Mouse (Mus musculus): Measurements from ENCODE around the gene Uncx.

Gene Uncx

DNA sequence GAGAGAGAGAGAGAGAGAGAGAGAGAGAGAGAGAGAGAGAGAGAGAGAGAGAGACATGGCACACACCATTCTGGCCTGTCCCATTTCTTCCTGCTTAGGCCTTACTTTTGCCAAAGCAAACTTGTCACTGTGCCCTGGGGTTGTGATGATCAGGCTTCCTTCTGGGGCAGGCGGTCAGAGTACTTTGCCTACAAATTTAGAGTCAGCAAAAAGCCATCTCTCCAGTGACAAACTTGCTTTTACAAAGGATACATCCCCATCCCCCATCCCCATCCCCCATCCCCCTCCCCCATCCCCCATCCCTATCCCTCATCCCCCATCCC, 1.3 kb upstream of the Uncx start:
- no peak for DNase-seq (ENCODE audit: extremely low read depth, low read depth, low spot score)

DNA sequence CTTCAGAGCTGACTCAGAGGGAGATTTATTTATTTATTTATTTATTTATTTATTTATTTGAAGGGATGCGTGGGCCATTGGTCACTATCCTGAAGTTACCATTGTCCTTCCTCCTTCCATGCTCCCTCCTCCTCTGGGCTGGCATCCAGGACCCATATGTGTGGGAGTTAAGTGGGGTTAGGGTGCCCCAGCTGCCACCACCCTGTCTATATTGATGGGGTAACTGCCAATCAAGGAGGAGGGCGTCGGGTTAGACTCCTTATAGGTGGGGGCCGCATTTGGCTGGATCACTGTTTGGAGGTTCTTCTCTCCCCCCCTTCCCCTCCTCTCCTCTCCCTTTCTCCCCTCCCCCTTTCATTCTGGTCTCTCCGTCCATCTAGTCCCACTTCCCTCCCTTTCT, 738 bp upstream of the Uncx start:
- DNase-seq (ENCODE audit: extremely low read depth, low read depth, low spot score) = no peak

DNA sequence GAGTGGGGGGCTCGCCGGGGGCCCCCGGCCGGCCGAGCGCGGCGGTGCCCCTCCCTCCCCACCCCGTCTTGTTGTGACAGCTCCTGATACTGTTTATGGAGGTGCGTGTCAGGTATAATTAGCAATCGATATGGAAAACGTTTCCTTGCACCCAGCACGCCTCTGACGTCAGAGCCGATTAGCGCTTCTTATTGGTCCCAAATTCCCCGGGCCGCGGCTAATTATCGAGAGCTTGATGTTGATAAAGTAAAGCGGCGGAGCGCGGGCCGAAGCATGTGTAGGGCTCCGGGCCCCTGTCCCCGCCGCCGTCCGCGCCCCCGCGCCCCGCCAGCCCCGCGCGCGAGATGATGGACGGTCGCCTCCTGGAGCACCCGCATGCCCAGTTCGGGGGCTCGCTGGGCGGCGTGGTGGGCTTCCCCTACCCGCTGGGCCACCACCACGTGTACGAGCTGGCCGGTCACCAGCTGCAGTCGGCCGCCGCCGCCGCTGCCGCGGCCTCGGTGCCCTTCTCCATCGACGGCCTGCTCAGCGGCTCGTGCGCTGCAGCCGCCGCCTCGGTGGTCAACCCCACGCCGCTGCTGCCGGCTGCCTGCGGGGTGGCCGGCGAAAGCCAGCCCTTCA, 466 bp downstream of the Uncx start:
- no peak for DNase-seq (ENCODE audit: extremely low read depth, low read depth, low spot score)

DNA sequence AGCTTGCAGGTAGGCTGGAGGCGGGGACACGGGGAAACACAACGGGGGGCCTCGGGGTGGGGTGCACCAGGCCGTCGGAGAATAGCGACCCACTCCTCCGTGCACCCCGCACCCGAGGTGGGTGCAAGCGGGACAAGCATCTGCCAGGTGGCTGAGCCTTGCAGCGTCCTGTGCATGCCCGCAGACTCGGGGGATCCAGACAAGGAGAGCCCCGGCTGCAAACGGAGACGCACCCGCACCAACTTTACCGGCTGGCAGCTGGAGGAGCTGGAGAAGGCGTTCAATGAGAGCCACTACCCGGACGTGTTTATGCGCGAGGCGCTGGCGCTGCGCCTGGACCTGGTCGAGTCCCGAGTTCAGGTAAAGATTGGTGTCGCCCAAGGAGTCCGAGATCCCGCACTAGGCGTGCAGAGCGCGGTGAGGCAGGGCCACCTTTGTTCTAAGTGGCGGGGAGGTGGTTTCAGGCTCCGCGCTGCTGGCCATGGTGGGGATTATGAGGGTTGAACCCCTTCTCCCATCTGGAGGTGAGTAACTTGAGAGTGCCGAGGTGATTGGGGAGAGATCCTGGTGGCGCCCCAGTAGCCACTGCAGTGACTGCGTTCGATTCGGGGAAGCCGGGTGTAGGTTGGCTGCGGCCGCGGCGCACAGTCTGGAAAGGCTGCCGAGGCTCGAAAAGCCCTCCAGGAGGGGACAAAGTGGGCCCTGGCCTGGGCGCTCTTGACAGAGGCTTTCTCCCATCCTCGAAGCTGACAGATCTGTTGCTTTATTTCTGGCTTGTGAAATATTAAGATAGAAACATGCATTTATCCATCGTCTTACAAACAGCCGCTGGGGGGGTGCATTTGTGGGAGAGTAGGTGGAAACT, 1.2 kb downstream of the Uncx start:
- no peak for DNase-seq (ENCODE audit: extremely low read depth, low read depth, low spot score)

DNA sequence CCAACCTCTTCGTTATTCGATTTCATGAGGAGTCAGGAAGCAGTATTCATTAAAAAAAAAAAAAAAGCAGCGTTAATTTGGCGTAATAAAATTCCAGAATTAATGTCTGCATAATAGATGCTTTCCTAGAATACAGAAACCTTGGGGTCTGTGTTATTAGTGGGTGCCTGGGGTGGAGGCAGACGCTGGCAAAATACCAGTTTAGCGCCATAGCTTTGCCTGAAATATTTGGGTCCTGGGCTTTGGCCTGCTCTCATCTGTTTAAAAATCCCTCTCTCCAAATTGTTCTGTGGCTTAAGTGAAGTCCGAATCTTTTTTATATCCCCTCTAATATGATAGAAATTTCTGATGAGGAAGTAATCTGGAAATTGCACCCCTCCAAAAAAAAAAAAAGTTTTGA, 1.9 kb downstream of the Uncx start:
- no peak for DNase-seq (ENCODE audit: extremely low read depth, low read depth, low spot score)

DNA sequence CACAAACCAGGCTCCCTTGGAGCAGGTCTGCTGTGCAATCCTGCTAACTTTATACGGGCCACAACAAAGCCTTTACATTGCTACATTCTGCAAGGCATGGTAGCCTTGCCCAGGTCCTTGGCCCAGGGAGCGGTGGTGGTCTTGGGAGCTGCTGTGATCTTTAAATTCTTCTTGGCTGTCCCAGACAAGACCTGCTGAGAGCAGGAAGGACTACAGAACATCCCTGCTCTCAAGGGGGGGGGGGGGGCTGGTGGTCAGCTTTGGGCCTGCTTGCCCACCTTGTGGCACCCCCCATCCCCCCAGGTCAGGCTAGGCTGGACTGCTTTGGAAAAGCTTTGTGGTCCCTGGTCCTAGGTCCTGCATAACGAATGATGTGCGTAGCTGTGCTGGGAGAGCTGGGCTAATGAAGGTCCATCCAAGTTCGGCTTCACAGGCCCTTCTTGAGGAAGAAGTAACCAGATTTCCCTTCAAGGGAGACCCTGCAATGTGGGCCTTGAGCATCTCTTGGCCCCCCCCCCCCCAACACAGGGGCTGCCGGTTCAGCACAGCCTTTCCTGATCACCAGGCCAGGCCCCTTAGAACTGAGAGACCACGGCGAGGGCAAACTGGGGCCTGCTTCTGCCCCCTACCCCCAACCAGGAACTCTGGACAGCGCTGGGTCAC, 2.5 kb downstream of the Uncx start:
- DNase-seq (ENCODE audit: extremely low read depth, low read depth, low spot score) = no peak

DNA sequence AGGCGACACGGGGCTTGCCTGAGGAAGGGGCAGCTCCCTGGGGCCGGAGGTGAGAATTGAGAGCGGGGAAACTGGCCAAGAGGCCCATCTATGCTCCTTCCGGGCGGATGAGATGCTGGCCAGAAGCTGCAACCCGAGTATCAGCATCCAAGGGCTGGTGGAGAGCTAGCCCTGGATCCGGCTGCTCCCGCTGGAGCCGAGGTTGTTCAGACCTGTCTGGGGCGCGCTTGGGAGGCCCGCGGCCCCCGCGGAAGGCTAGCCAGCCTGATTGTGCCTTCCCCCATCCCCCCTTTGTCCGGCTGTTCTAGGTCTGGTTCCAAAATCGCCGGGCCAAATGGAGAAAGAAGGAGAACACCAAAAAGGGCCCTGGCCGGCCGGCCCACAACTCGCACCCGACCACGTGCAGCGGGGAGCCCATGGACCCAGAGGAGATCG, 3.1 kb downstream of the Uncx start:
- no peak for DNase-seq (ENCODE audit: extremely low read depth, low read depth, low spot score)

DNA sequence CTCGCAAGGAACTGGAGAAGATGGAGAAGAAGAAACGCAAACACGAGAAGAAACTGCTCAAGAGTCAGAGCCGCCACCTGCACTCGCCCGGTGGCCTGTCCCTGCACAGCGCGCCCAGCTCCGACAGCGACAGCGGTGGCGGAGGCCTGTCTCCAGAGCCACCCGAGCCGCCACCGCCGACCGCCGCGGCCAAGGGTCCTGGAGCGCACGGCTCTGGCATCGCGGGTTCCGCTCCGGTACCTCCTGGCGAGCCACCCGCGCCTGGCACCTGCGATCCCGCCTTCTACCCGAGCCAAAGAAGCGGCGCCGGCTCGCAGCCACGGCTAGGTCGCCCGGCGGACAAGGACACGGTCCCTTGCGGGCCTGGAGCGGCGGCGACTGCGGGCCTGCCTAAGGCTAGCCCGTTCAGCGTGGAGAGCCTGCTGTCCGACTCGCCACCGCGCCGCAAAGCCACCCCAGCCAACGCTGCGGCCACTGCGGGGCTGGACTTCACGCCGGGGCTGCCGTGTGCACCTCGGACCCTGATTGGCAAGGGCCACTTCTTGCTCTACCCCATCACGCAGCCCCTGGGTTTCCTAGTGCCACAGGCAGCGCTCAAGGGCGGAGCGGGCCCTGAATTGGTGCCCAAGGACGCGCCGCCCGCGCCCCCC, 3.6 kb downstream of the Uncx start:
- no peak for DNase-seq (ENCODE audit: extremely low read depth, low read depth, low spot score)

DNA sequence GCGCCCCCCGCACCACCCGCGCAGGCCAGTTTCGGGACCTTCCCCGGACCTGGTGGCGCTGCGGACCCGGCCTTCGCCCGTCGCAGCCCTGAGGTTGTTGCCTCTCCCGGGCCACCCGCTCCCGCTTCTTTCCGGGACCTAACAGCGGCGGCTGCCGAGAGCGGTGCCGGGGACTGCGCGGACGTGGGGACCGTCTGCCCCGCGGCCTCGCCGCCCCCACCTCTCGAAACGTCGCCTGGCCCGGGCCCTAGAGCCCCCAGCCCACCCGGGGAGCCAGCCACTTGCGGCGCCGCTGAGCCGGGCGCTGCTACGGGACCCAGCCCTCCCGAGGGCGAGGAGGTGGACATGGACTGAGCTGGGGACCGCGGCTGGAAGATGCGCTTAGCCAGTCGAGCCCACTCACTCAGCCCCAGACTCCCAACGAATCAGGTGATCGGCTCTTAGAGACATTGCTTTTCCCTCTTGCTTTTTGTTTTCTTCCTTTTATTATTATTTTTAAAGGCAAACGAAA, 4.2 kb downstream of the Uncx start:
- DNase-seq (ENCODE audit: extremely low read depth, low read depth, low spot score) = no peak

DNA sequence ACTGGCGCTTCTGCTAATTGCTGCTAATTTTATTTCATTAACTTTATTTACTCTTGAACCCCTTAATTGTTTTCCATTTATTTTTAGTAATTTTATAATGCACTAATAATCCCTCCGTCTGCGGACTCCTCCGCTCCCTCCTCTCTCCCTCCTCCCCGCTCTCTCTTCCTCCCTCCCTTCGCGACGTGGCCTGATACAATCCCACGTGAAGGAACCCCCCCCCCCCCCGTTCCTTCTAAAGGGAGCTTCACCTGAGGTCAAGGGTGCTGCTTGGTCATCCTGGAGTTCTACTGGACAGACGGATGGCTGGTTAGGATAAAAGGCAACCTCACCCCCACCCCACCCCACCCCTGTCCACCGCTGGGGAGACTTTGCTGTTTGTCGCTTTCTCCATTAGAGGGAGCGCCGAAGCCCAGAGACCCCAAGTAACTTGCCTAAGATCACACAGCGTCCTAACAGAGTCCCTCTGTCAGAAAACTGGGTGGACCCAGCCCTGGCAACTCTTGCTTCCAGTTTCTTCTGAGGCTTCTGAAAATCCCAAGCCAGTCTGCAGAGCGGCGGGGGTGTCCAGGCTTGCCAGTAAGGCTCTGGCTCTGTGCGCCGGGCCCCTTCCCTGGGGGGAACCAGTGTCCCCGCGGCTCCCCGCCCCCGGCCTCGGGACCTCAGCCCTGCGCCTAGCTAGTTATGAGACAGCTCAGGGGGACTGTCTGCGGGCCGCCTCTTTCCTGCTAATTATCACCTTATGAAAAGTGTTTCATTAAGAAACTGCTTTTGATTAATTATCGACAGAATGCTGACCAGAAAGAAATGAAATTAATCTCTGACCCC, 10.4 kb downstream of the Uncx start:
- DNase-seq (ENCODE audit: extremely low read depth, low read depth, low spot score) = no peak

DNA sequence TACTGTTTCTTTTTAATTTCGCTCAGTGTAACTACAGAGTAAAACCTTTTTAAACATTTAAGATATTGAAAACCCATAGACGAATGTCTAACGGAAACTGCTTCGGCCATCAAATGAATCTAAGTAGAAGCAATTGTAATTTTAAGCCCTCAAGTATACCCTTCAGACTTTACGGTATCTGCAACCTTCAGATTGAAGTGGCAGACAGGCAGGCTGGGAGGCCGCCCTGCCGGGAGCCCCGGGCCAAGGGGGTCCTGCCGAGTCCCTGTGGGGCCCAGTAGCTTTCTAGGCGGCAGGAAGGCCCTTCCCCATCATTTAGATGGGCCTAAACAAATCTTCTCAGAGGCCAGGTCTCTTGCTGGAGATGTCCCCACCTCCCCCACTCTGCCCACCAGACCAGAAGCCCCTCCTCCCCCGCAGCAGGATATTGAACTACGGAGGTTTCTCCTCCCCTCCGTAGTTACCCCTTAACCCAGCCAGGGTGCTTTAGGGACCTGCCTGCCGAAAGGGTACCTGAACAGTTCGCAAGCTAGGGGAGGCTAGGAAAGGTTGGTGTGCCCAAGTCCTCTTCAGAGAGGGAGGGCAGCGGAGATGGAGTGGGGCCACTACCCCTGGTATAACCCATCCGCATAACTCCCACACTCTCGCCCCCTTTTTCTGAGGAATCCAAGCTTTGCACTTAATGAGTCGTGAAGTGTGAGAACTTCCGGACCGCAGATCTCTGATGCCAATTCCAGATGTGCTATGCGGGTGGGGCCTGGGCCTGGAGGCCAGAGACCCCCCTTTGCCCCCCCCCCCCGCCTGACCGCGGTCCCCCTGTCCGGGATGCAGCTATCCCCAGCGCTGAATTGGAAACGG, 11.4 kb downstream of the Uncx start:
- DNase-seq (ENCODE audit: extremely low read depth, low read depth, low spot score) = no peak

DNA sequence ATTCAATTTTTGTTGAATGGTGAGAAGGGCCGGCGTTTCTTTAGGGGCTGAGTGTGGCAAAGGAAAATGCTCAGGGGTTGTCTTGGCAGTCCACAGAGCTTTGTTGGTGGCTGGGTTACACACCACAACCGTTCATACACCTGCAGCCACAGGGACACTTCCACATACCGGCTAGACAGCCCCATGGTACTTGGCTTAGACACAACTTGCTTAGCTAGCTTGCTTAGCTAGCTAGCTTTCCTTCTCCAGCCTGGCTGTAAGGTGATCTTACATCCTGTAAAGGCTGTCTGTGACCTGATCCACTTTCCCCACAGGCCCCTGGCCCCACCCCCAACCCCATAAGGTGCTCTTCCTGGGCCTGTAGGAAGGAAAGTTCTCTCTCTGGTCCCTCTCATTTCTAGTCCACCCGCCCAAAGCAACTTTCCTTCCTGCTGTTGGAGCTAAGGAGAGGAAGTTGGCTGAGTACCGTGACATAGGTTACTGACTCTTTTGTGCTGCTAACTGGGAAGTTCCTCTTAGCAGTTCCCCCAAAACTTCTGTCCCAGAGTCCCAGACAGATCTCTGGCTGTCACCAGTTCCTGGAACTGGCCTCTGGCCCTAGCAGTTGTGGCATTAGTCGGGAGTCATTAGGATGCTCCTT, 12.3 kb downstream of the Uncx start:
- DNase-seq (ENCODE audit: extremely low read depth, low read depth, low spot score) = no peak

DNA sequence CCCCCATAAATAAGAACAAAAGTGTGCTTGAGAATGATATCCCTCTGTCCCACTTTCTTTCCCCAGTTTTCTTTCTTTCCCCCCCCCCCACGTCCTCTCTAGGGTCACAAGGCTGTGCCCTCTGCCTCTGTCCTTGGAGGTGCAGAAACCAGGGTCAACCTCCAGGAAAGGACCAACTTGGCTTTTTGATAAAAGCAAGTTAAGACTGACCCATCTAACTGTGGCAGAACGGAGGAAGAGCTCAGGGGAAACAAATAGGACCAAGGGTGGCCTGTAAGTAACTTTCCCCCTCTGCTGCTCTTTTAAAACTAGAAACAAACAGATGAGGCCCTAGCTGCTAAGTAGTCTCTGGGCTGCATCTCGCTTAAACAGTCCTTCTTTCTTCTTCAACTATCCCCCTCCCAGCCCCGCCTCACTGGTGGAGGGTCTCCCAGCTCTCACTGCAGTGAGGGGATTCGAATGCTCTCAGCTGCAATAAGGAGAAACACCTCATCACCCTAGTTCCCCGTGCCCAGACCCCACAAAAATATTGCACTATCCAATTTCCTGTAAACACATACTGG, 12.9 kb downstream of the Uncx start:
- no peak for DNase-seq (ENCODE audit: extremely low read depth, low read depth, low spot score)

DNA sequence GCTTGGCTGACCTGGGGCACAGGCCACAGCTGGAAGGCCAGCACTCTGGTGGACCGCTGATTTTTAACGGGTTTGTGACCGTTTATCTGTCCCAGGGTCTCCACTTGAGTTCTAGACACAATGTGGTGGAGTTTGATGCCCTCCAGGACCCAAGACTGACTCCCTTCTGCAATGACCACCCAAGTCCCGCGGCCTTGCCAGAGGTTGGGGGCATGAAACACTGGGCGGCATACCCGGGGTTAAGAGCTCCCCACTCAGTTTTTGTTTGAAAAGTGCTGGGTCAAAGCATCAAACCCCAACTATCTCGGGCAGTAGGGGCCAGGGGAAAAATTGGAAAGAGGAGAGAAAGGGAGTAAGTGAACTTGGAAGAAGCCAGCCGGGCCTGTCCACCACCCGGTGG, 13.8 kb downstream of the Uncx start:
- DNase-seq (ENCODE audit: extremely low read depth, low read depth, low spot score) = no peak

DNA sequence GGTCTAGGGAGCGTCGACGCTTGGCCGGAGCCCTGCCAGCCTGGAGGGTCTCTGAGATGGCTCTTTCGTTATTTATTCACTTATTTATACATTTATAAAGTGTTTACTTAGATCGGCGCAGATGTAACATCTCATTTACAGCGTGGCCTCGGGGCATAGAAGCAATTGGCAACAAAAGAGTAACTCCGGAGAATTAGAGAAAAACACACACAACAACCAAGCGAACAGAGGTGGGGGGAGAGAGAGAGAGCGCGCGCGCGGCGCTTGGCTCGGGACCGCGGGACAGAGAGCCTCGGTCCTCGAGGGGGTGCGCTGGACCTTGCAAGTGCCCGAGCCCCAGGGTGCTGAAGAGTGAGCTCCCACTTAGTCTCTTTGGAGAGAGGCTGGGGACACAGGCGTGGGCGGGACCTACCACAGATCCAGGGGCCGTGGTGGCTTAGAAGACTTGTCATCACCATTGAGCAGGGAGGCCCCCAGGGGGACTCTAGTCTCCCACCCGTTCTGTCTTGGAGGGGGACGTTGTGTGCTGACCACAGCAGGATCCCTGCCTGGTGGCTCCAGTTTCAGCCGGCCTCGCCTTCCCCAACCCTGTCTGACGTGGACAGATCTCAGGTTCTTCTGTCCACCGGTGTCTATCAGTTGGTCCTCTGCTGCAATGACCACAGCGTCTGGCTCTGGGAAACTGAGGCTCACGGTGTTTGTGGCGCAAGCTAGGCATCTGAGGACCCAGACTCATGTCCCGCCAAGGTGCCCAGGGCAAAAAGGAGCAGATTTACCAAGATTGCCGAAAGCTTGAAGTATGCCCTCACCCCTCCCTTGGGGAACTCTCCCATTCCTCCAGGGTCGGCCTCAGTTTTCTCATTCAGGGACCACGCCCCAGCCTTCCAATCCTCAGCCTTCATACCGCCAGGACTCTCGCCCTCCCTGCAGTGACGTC, 14.5 kb downstream of the Uncx start:
- no peak for DNase-seq (ENCODE audit: extremely low read depth, low read depth, low spot score)

DNA sequence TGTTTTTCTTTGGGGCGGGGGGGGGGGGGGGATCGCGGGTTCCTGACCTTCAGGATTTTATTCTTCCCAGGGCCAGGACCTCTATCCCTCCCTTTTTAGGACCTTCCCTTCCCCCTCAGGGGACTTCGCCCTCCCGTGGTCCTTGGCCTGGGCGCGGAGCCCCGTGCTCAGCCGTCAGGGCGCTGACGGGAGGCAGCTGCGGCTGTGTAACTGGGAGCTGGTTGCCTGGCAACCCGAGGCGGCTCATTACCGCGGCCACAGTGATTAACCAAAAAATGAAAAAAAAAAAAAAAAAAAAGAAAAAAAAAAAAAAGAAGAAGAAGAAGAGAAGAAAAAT, 15.1 kb downstream of the Uncx start:
- DNase-seq (ENCODE audit: extremely low read depth, low read depth, low spot score) = no peak

DNA sequence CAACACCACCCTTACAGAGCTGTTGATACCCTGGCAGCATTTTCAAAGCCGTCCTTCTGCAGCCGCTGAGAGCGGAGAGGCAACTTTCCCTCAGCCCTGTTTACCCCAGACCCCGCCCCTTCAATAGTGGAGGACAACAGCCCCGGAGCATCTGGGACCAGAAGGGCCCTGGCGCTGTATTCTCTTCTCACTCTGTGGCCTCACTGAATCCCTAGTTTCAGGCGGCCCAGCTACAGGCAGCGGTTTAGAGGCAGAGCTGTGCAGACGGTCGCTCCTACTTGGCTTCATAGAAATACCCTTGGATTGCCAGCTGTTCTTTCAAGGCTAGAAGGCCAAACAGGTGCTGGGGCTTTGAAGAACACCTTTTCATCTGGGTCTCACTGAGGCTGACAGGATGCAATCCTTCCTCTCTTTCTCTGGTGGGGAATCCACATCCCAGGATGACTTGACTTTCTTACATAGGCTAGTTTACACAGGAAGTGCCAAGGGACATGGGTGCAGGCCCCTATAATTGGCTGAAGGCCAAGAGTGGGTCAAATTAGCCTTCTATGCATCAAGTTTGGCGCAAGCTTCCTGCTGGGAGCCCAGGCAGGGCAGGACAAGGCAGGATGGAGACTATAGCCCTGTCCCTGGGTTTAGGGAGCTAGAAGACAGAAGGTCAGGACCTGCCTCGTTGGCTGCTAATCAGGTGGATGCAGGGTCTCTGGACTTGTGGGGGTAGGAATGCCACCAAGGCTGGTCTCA, 15.8 kb downstream of the Uncx start:
- DNase-seq (ENCODE audit: extremely low read depth, low read depth, low spot score) = no peak
